Mouse (Mus musculus) gastrocnemius, adult 2 months (tissue): ENCODE results near the gene Vip. TPM values are rescaled to one million over a fixed set of nuclear protein-coding genes. Genes with fewer than 3 reads are reported as not detected.
A peak's percentile ranks its signal among the peaks of the same experiment; 100 is the strongest.

Experiments used
- DNase-seq: peaks from one replicate; pipeline ENCODE4 v3.0.0; 2022
- H3K27ac ChIP-seq: fragments of 200-600 bp; 2 replicates; pipeline ENCODE4 v1.8.1; 2022; ENCODE audit warnings: mild to moderate bottlenecking
- H3K4me3 ChIP-seq: fragments of 200-600 bp; 2 replicates; pipeline ENCODE4 v1.8.1; 2022; ENCODE audit warnings: mild to moderate bottlenecking, moderate library complexity
- CTCF ChIP-seq: fragments of 200-600 bp; IDR thresholded peaks from 2 replicates; pipeline ENCODE4 v1.8.1; 2022; ENCODE audit warnings: antibody characterized with exemption, mild to moderate bottlenecking, moderate library complexity
- intact Hi-C: fragments of 180-260 bp; cut with DNase I; formaldehyde crosslinking; loops from one replicate; pipeline ENCODE4 v1.15.1; 2025
- long read RNA-seq, 2 experiments: library from polyadenylated mRNA; stranded (forward); transcript quantifications; one replicate each; pipeline ENCODE4 v2.0.0; 2021
- total RNA-seq, 2 experiments: library from RNA; stranded (reverse); gene quantifications; 2 replicates each; pipeline ENCODE4 v1.2.3; 2021

Gene Vip
- total RNA-seq = not detected
- long read RNA-seq, experiment 1 = 0 reads
- long read RNA-seq, experiment 2 = 0 reads

DNA sequence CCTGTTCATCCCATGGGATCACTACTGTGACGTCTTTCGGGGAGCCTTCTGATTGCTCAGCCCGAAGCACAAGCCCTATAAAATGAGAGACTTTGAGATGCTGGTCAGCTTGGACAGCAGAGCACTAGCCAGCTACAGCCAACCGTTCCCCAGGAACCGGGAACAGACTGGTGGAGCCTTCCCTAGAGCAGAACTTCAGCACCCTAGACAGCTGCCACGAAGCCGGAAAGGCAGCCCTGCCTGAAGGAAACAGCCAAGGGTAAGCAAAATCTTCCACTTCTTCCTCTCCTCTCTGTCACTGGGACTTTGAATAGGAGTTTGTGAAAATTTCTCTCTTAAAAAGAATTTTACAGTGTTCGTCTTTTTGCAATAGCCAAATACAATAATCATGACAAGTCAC, at the start of gene Vip:
Gene Vip (plus strand): TSS at position 107 of the 400 bp plus-strand sequence.
- no peak within 1 kb of the TSS for H3K4me3 ChIP-seq
- no peak for DNase-seq
- intact Hi-C loops = no loop called here
- TF ChIP-seq CTCF = no peak
- H3K27ac ChIP-seq = no peak within 1 kb of the TSS

DNA sequence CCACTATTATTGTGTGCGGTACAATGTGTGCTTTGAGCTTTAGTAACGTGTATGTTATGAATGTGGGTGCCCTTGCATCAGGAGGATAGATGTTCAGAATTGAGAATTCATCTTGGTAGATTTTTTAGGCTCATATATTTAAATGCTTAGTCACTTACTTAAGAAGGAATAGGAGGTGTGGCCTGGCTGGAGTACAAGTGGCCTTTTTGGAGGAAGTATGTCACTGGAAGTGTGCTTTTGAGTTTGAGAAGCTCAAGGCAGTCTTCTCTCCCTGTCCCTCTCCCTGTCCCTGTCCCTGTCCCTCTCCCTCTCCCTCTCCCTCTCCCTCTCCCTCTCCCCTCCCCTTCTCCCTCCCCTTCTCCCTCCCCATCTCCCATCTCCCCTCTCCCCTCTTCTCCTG, 48.0 kb upstream of the Vip start:
- Histone ChIP-seq H3K4me3 (no peak overlapping the region), H3K27ac (peak overlapping the region; percentile 84)
- intact Hi-C loops = loop anchor here (10.0 kb wide), 1 partner anchor 76 kb away; no protein-coding TSS in a partner anchor
- DNase-seq = no peak
- no peak for TF ChIP-seq CTCF

DNA sequence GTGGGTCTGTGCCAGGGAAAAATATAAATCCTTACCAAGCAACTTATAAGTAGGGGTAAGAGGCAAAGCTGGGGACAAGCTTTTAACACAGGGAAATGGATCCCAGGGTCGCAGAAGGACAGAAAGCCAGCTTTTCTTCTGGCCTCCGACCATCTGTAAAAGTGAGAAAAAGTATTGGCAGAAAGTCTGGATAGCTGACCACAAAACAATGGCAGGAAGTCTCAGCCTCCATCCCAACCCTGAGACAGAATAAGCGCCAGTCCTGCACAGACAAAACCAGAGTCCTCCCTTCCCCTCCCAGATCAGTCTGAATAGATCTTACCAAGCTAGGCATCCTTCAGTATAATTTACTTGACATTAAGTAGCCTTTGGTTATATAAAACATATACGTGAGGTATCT, 47.0 kb upstream of the Vip start:
- intact Hi-C loops = loop anchor here (10.0 kb wide), 1 partner anchor 77 kb away; no protein-coding TSS in a partner anchor
- DNase-seq = no peak
- peak overlapping the region; percentile 10 for H3K4me3 ChIP-seq
- peak overlapping the region; percentile 84 for H3K27ac ChIP-seq
- no peak for TF ChIP-seq CTCF

GRCm38 (mm10) chr10:5593464-5593863, 45.6 kb upstream of the Vip start, which contains the start of gene Myct1:
Gene Myct1 (plus strand): TSS chr10:5593775.
- H3K4me3 ChIP-seq = peak within 1 kb of the TSS; percentile 68
- no peak for TF ChIP-seq CTCF
- DNase-seq = no peak
- intact Hi-C loops = loop anchor here (10.0 kb wide), 1 partner anchor 79 kb away; no protein-coding TSS in a partner anchor
- peak within 1 kb of the TSS; percentile 84 for H3K27ac ChIP-seq

- intact Hi-C loops = loop anchor here (10.0 kb wide), 1 partner anchor 80 kb away; no protein-coding TSS in a partner anchor
- Histone ChIP-seq H3K27ac (peak overlapping the region; percentile 84), H3K4me3 (peak overlapping the region; percentile 68)
- no peak for TF ChIP-seq CTCF
- no peak for DNase-seq
Observed at GRCm38 (mm10) chr10:5594457-5594856, 44.6 kb upstream of the Vip start.

DNA sequence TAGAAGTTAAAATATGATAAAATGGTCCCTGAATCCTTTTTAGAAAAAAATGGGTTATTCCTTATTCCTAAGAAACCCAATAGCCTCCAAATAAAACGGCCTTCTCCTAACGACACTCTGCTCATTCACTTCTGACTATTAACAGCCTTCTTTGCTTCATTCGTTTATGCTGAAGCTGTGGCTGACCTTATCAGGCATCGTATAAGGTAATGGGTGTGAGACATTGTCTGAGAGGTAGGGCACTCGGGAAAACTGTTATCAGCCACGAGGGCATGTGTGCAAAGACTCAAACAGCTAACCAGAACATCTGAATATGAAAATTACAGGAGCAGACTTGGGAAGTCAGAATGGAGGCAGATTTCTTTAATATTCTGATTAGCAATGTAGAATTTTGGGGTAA, 42.5 kb upstream of the Vip start:
- Histone ChIP-seq H3K4me3 (peak overlapping the region; percentile 68), H3K27ac (peak overlapping the region; percentile 84)
- TF ChIP-seq CTCF = no peak
- intact Hi-C loops = loop anchor here (5.0 to 10.0 kb wide), 2 partner anchors 82 to 241 kb away; no protein-coding TSS in a partner anchor
- no peak for DNase-seq

- Histone ChIP-seq H3K4me3 (peak overlapping the region; percentile 68), H3K27ac (0 out of 2 replicates have a peak overlapping the region, but pooled peaks have one; percentile 20)
- intact Hi-C loops = loop anchor here (2.0 kb wide), 1 partner anchor 191 kb away; no protein-coding TSS in a partner anchor
- peak; percentile 78 for TF ChIP-seq CTCF
- DNase-seq = peak; percentile 24
Observed at GRCm38 (mm10) chr10:5600123-5600522, 38.9 kb upstream of the Vip start.

- no peak for TF ChIP-seq CTCF
- H3K4me3 ChIP-seq = peak overlapping the region; percentile 45
- H3K27ac ChIP-seq = no peak overlapping the region
- intact Hi-C loops = no loop called here
- DNase-seq = no peak
Observed at GRCm38 (mm10) chr10:5603512-5603911, 35.5 kb upstream of the Vip start.

GRCm38 (mm10) chr10:5604371-5604770, 34.6 kb upstream of the Vip start:
- no peak for TF ChIP-seq CTCF
- intact Hi-C loops = no loop called here
- Histone ChIP-seq H3K27ac (no peak overlapping the region), H3K4me3 (no peak overlapping the region; the same call in 1 of the 2 replicates)
- DNase-seq = no peak

GRCm38 (mm10) chr10:5608874-5609273, 30.1 kb upstream of the Vip start:
- intact Hi-C loops = no loop called here
- no peak for DNase-seq
- Histone ChIP-seq H3K4me3 (no peak overlapping the region), H3K27ac (no peak overlapping the region)
- no peak for TF ChIP-seq CTCF

DNA sequence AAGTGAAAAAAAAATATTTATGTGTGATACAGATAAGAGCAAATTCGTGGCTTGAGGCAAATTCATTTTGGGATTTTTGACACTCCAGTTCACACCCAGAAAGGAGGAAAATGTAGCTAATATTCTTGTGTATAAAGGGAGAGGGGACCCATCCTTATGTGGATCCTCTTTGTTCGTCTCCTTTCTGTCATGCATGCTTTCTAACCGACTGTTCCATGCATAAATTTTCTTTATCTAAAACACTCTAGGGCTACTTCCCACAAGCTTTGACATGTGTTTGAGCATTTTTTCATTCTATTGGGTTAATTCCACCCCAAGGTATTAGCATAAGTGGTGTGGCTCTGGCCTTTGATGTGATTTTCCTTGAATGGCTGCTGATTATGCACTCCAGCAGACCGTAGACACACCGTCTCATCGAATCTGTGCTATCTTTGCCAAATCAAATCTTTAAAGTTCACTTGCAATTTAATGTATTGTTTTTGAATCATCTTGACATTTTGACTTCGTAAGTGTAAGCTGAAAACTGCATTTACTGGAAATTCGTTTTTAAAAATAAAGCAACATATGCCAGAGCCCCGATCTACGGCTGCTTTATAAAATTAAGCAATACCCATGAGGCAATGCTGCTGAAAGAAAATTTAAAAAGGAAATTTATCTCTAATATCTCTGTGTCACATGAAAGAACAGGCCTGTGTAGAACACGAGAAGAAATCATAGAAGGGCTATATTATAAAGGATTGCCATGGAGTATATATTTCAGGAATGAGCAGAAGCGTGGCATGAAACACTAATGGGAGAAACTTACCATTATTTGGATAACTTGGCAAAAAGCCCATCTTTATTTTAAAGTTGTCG, 23.6 kb upstream of the Vip start:
- no peak for TF ChIP-seq CTCF
- H3K4me3 ChIP-seq = no peak overlapping the region
- intact Hi-C loops = no loop called here
- DNase-seq = no peak
- H3K27ac ChIP-seq = no peak overlapping the region

GRCm38 (mm10) chr10:5626268-5626667, 12.8 kb upstream of the Vip start:
- DNase-seq = no peak
- intact Hi-C loops = no loop called here
- no peak for TF ChIP-seq CTCF

GRCm38 (mm10) chr10:5633672-5634200, 5.3 kb upstream of the Vip start:
- no peak for TF ChIP-seq CTCF
- intact Hi-C loops = loop anchor here (2.0 to 5.0 kb wide), 2 partner anchors 35 to 151 kb away; no protein-coding TSS in a partner anchor
- DNase-seq = peak; percentile 36
- no peak overlapping the region for H3K4me3 ChIP-seq
- no peak overlapping the region for H3K27ac ChIP-seq

More at GRCm38 (mm10) chr10:5626268-5626667, 12.8 kb upstream of the Vip start:
- Histone ChIP-seq H3K27ac (no peak overlapping the region), H3K4me3 (no peak overlapping the region)
